Comparison of ENCODE assay signal across 18 mouse cellular contexts in the genomic region with DNA sequence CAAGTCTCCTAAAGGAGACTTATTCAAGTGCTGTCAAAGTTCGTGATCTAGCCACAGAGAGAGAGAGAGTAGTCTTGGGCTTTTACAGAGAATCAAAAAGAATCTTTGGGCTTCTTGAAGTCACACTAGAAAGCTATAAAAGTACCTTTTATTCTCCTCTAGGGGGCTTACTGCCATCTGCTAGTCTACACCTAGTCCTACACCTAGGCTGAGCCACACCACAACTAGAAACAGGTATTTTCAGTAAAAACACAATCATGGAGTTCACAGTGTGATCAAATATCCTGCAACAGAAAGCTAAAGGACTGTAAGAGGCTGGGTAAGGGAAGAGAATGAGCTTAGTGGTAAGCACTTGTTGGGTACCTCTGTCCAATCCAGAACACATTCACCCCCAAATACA.
"Had no signal": no experiment of that assay in that cellular context is flagged by ENCODE, and none has a peak within 500 bp of the region (broad histone marks: within the 10 kb centered on the region; RNA-seq: fewer than 3 reads in every experiment).

No protein-coding gene starts in this region.

- H3K9me3 ChIP-seq: limb, embryonic 12.5 days; limb, embryonic 15.5 days; liver, embryonic 12.5 days; midbrain, embryonic 12.5 days; midbrain, embryonic 15.5 days; neural tube, embryonic 12.5 days; neural tube, embryonic 15.5 days; stomach, embryonic 15.5 days had no signal

- H3K4me1 ChIP-seq: midbrain, embryonic 12.5 days; neural tube, embryonic 12.5 days had no signal

- H3K27me3 ChIP-seq: limb, embryonic 12.5 days; limb, embryonic 15.5 days; liver, embryonic 12.5 days; midbrain, embryonic 12.5 days; midbrain, embryonic 15.5 days; neural tube, embryonic 12.5 days; neural tube, embryonic 15.5 days; stomach, embryonic 15.5 days had no signal

- H3K4me2 ChIP-seq: limb, embryonic 12.5 days; limb, embryonic 15.5 days; liver, embryonic 12.5 days; midbrain, embryonic 12.5 days; midbrain, embryonic 15.5 days; neural tube, embryonic 12.5 days; neural tube, embryonic 15.5 days; stomach, embryonic 15.5 days had no signal

- H3K4me3 ChIP-seq: limb, embryonic 12.5 days; limb, embryonic 15.5 days; liver, embryonic 12.5 days; midbrain, embryonic 12.5 days; midbrain, embryonic 15.5 days; neural tube, embryonic 12.5 days; neural tube, embryonic 15.5 days; stomach, embryonic 15.5 days had no signal

- H3K36me3 ChIP-seq: midbrain, embryonic 15.5 days; stomach, embryonic 15.5 days had no signal

- H3K27ac ChIP-seq: kidney, postnatal 0 days; limb, embryonic 12.5 days; limb, embryonic 15.5 days; liver, embryonic 12.5 days; midbrain, embryonic 12.5 days; midbrain, embryonic 15.5 days; neural tube, embryonic 12.5 days; neural tube, embryonic 15.5 days; stomach, embryonic 15.5 days had no signal

- H3K9ac ChIP-seq: limb, embryonic 12.5 days; limb, embryonic 15.5 days; liver, embryonic 12.5 days; midbrain, embryonic 12.5 days; midbrain, embryonic 15.5 days; neural tube, embryonic 12.5 days; neural tube, embryonic 15.5 days; stomach, embryonic 15.5 days had no signal

- ATAC-seq: liver, embryonic 12.5 days; midbrain, embryonic 15.5 days had no signal

- DNase-seq: kidney, postnatal 25 days; left cerebral cortex, postnatal 4 days; lung, adult 2 months; lung, postnatal 14 days; lung, postnatal 4 days; right cerebral cortex, adult 18-20 months; right cerebral cortex, postnatal 25 days; spleen, adult 18-20 months; thymus, postnatal 36 days had no signal
